Mouse (Mus musculus) myocyte (in vitro differentiated cells): Measurements from ENCODE around the gene Gm6370.

Experiments
- CEBPB ChIP-seq: IDR thresholded peaks from 2 replicates; pipeline ENCODE4 v1.6.1; 2011; ENCODE audit warnings: mild to moderate bottlenecking, moderate library complexity; ENCODE audit not compliant: poor library complexity, insufficient read depth, severe bottlenecking
- E2F4 ChIP-seq: IDR thresholded peaks from one replicate; pipeline ENCODE4 v1.6.1; 2011; ENCODE audit warnings: mild to moderate bottlenecking, control low read depth, moderate library complexity; ENCODE audit not compliant: insufficient read depth
- MAX ChIP-seq: IDR thresholded peaks from one replicate; pipeline ENCODE4 v1.6.1; 2011; ENCODE audit warnings: low read depth, mild to moderate bottlenecking, control low read depth
- MYOG ChIP-seq, 3 experiments: IDR thresholded peaks; one replicate each; pipeline ENCODE4 v1.6.1; 2011; ENCODE audit warnings: control low read depth in 2 of 3, low read depth in 2 of 3, mild to moderate bottlenecking in 2 of 3; ENCODE audit not compliant: insufficient read length in 2 of 3, control insufficient read depth in 1 of 3, insufficient read depth in 1 of 3
- POLR2A ChIP-seq: IDR thresholded peaks from one replicate; pipeline ENCODE4 v1.6.1; 2011; ENCODE audit warnings: low read depth, mild to moderate bottlenecking, control low read depth, moderate library complexity; ENCODE audit not compliant: insufficient read length
- POLR2AphosphoS2 ChIP-seq: IDR thresholded peaks from one replicate; pipeline ENCODE4 v1.6.1; 2011; ENCODE audit warnings: low read depth, control low read depth; ENCODE audit not compliant: insufficient read length
- SRF ChIP-seq: IDR thresholded peaks from one replicate; pipeline ENCODE4 v1.6.1; 2011; ENCODE audit warnings: low read depth; ENCODE audit not compliant: control insufficient read depth, insufficient read length
- TCF12 ChIP-seq: IDR thresholded peaks from one replicate; pipeline ENCODE4 v1.6.1; 2011; ENCODE audit warnings: mild to moderate bottlenecking, control low read depth; ENCODE audit not compliant: poor library complexity, insufficient read depth, severe bottlenecking
- USF1 ChIP-seq: IDR thresholded peaks from one replicate; pipeline ENCODE4 v1.6.1; 2011; ENCODE audit warnings: low read depth, mild to moderate bottlenecking, control low read depth, moderate library complexity

DNA sequence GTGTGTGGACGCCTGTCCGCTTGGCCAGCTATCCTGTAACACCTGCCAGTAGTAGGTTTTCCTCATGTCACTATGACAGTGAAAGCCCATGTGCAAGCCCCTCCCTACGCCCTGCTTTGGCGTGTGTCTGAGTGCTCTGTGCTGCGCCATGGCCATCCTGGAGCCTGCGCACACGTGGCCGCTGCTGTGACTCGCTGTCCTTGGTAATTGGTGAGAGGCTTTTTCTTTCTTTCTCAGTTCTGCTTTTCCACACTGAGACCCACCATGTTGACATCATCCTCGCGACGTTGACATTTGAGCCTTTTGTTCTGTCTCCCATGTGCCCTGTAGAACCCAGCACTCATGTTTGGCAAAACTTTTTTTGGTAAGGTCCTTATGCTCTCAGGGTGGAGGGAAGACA lies 19.3 kb upstream of the Gm6370 start:
- TF ChIP-seq E2F4 (no peak), TCF12 (no peak), POLR2AphosphoS2 (no peak), MAX (no peak), MYOG (IDR thresholded peaks at IDR 0.05; ENCODE audit: control insufficient read depth in 1 of 3, insufficient read depth in 1 of 3, insufficient read length in 2 of 3, low read depth in 2 of 3) (no peak), POLR2A (no peak), SRF (no peak), USF1 (no peak), CEBPB (no peak)
